Mouse (Mus musculus) CH12.LX (cell line): ENCODE measurements around the gene Serpind1. TPM values are rescaled to one million over a fixed set of nuclear protein-coding genes. Genes with fewer than 3 reads are reported as not detected.

Source experiments
- DNase-seq: peaks from one replicate; pipeline ENCODE4 v3.0.0-alpha.2; 2013; ENCODE audit errors: extremely low read depth
- H3K27ac ChIP-seq: 2 replicates; pipeline ENCODE4 v1.5.1; 2012; ENCODE audit warnings: low read depth, mild to moderate bottlenecking, control low read depth, moderate library complexity; ENCODE audit not compliant: insufficient read depth
- H3K27me3 ChIP-seq: replicated peaks from 2 replicates; pipeline ENCODE3; 2012; ENCODE audit warnings: inconsistent platforms
- H3K36me3 ChIP-seq, 2 experiments: replicated peaks in 1 of 2; 2 replicates each; pipeline versions ENCODE3 to v1.6.1; 2012; ENCODE audit warnings: inconsistent platforms in 1 of 2, low read length in 1 of 2, mild to moderate bottlenecking in 1 of 2, mixed read lengths in 1 of 2, moderate library complexity in 1 of 2; ENCODE audit not compliant: control insufficient read depth in 1 of 2, insufficient read depth in 1 of 2
- H3K4me1 ChIP-seq, 2 experiments: 2 replicates each; pipeline ENCODE4 v1.6.1; 2012; ENCODE audit warnings: inconsistent platforms in 1 of 2, moderate library complexity in 1 of 2; ENCODE audit not compliant: insufficient read depth in 2 of 2, control insufficient read depth in 1 of 2
- H3K4me2 ChIP-seq: 2 replicates; pipeline ENCODE4 v1.6.1; 2012; ENCODE audit warnings: low read depth, mild to moderate bottlenecking, control low read depth; ENCODE audit not compliant: poor library complexity, insufficient read depth, severe bottlenecking
- H3K4me3 ChIP-seq, 3 experiments: fragments of 150-350 bp in 1 of 3; sonication (generic) in 1 of 3; replicated peaks in 1 of 3; 2 replicates each; pipeline versions ENCODE3 to v1.5.1; 2011 to 2012; ENCODE audit warnings: low read depth in 2 of 3, low read length in 2 of 3, mild to moderate bottlenecking in 2 of 3, moderate library complexity in 2 of 3, control low read depth in 1 of 3, improper control_type of control experiment in 1 of 3, inconsistent platforms in 1 of 3, mixed read lengths in 1 of 3; ENCODE audit not compliant: poor library complexity in 1 of 3
- H3K79me2 ChIP-seq: replicated peaks from 2 replicates; pipeline ENCODE4 v1.6.1; 2012; ENCODE audit warnings: mild to moderate bottlenecking, moderate library complexity; ENCODE audit not compliant: control insufficient read depth, poor library complexity, insufficient read depth, severe bottlenecking; ENCODE audit errors: extremely low read depth
- H3K9ac ChIP-seq: 2 replicates; pipeline ENCODE4 v1.6.1; 2012; ENCODE audit warnings: low read depth, mild to moderate bottlenecking, control low read depth, moderate library complexity; ENCODE audit not compliant: insufficient read depth
- H3K9me3 ChIP-seq: replicated peaks from 2 replicates; pipeline ENCODE3; 2012; ENCODE audit warnings: low read length, inconsistent platforms, mixed read lengths
- CHD1 ChIP-seq: IDR thresholded peaks from 2 replicates; pipeline ENCODE4 v1.6.1; 2012; ENCODE audit warnings: low read depth, low read length, improper control_type of control experiment, inconsistent platforms
- CHD2 ChIP-seq: IDR thresholded peaks from 2 replicates; pipeline ENCODE4 v1.6.1; 2011; ENCODE audit warnings: low read length, improper control_type of control experiment
- CTCF ChIP-seq, 2 experiments: IDR thresholded peaks in 1 of 2; conservative IDR thresholded peaks in 1 of 2; 2 replicates each; pipeline ENCODE4 v1.5.1; 2011 to 2012; ENCODE audit warnings: low read depth in 2 of 2, low read length in 2 of 2, improper control_type of control experiment in 1 of 2, inconsistent platforms in 1 of 2, mild to moderate bottlenecking in 1 of 2, moderate library complexity in 1 of 2
- E2F4 ChIP-seq: IDR thresholded peaks from 2 replicates; pipeline ENCODE4 v1.6.1; 2011; ENCODE audit warnings: low read depth, low read length, improper control_type of control experiment; ENCODE audit not compliant: insufficient replicate concordance
- ELF1 ChIP-seq: IDR thresholded peaks from 2 replicates; pipeline ENCODE4 v1.6.1; 2014; ENCODE audit warnings: low read depth, mild to moderate bottlenecking, inconsistent platforms, low read length, improper control_type of control experiment
- ETS1 ChIP-seq: conservative IDR thresholded peaks from 2 replicates; pipeline ENCODE4 v1.6.1; 2012; ENCODE audit warnings: low read depth, mild to moderate bottlenecking, inconsistent platforms, low read length, improper control_type of control experiment, moderate library complexity
- GABPA ChIP-seq: IDR thresholded peaks from 2 replicates; pipeline ENCODE4 v1.6.1; 2012; ENCODE audit warnings: low read depth, low read length, improper control_type of control experiment, inconsistent platforms; ENCODE audit not compliant: insufficient replicate concordance
- HCFC1 ChIP-seq: IDR thresholded peaks from 2 replicates; pipeline ENCODE4 v1.6.1; 2012; ENCODE audit warnings: low read depth, mild to moderate bottlenecking, inconsistent platforms, low read length, improper control_type of control experiment
- JUND ChIP-seq: conservative IDR thresholded peaks from 2 replicates; pipeline ENCODE4 v1.6.1; 2011; ENCODE audit warnings: low read depth, low read length, improper control_type of control experiment
- MYC ChIP-seq: IDR thresholded peaks from 2 replicates; pipeline ENCODE4 v1.6.1; 2011; ENCODE audit warnings: low read depth, mild to moderate bottlenecking, improper control_type of control experiment, low read length
- PAX5 ChIP-seq: IDR thresholded peaks from 2 replicates; pipeline ENCODE4 v1.6.1; 2012; ENCODE audit warnings: low read length, inconsistent platforms, mixed read lengths
- POLR2A ChIP-seq: IDR thresholded peaks from 2 replicates; pipeline ENCODE4 v1.6.1; 2011; ENCODE audit warnings: low read depth, mild to moderate bottlenecking, improper control_type of control experiment, low read length
- POLR2AphosphoS2 ChIP-seq: IDR thresholded peaks from 2 replicates; pipeline ENCODE4 v1.6.1; 2011; ENCODE audit warnings: low read depth, low read length, improper control_type of control experiment
- RAD21 ChIP-seq: IDR thresholded peaks from 2 replicates; pipeline ENCODE4 v1.6.1; 2011; ENCODE audit warnings: low read depth, mild to moderate bottlenecking, low read length, improper control_type of control experiment, moderate library complexity
- SIN3A ChIP-seq: IDR thresholded peaks from 2 replicates; pipeline ENCODE4 v1.6.1; 2012; ENCODE audit warnings: low read length, improper control_type of control experiment, inconsistent platforms
- TCF12 ChIP-seq: IDR thresholded peaks from 2 replicates; pipeline ENCODE4 v1.6.1; 2014; ENCODE audit warnings: low read depth, mild to moderate bottlenecking, inconsistent platforms, low read length, improper control_type of control experiment
- ZMIZ1 ChIP-seq: IDR thresholded peaks from 2 replicates; pipeline ENCODE4 v1.6.1; 2012; ENCODE audit warnings: low read depth, mild to moderate bottlenecking, inconsistent platforms, low read length, improper control_type of control experiment
- dilution Hi-C: fragments of 300-500 bp; cut with MboI; formaldehyde crosslinking; loops from 2 replicates; pipeline ENCODE4 v1.14.3; 2020; ENCODE audit warnings: low sequenced_read_pairs; ENCODE audit not compliant: extremely low pct_unique_long_range_greater_than_20kb, extremely low pct_ligation_motif_present
- in situ Hi-C: fragments of 300-500 bp; cut with MboI; formaldehyde crosslinking; loops from 3 replicates; pipeline ENCODE4 v1.14.3; 2019; ENCODE audit warnings: low sequenced_read_pairs, low pct_ligation_motif_present, low pct_unique_long_range_greater_than_20kb, mixed read lengths
- polyA plus RNA-seq: library from polyadenylated mRNA; unstranded; fragments of >175 nt; gene quantifications from 2 replicates; pipeline ENCODE4 v1.2.1, GENCODE M21; 2012; ENCODE audit warnings: low read depth; ENCODE audit not compliant: insufficient read length
- total RNA-seq, 2 experiments: library from RNA; depleted of rRNA; stranded (reverse); fragments of 300-350 nt in 1 of 2; fragments of >200 nt in 1 of 2; gene quantifications; 2 replicates each; pipeline ENCODE4 v1.2.3; 2012 to 2014

The Serpind1 gene
- total and polyA plus RNA-seq, 3 experiments = 6.8 to 15.6 (median 13.9) TPM

DNA sequence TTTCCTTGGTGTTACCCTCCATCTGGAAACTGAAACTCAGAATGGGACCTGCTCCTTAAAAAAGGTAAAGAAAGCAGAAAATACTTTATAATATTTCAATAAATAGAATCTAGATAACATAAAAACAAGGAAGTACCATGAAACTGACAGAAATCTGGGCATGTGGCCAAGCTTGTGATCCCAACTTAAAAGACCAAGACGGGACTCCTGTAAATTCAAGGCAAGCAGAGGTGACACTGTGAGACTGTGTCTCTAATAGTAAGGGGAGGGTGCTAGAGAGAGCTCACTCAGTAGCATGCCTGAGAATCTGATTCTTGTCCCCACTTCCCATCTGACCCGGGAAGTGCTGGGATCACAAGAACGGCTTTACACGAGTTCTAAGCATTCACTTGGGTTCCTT lies 61.6 kb downstream of the Serpind1 start:
- in situ Hi-C loops (no loop called here), dilution Hi-C loops (no loop called here)
- TF ChIP-seq JUND (no peak), ETS1 (no peak), SIN3A (no peak), HCFC1 (no peak), POLR2A (no peak), TCF12 (no peak), CTCF (conservative IDR thresholded peaks at IDR 0.05 in 1 of 2, IDR thresholded peaks at IDR 0.05 in 1 of 2; ENCODE audit: low read depth in 2 of 2, low read length in 2 of 2) (no peak), RAD21 (no peak), PAX5 (no peak), POLR2AphosphoS2 (no peak), E2F4 (no peak), CHD1 (no peak), ZMIZ1 (no peak), ELF1 (no peak), MYC (no peak), CHD2 (no peak), GABPA (no peak)
- Histone ChIP-seq H3K4me1 (no peaks in the 10 kb centered on the region), H3K36me3 (peaks cover 0 to 50% of the 10 kb centered on the region in 2 experiments), H3K9ac (no peak overlapping the region), H3K79me2 (no peaks in the 10 kb centered on the region; the same call in 1 of the 2 replicates), H3K4me2 (no peak overlapping the region), H3K27me3 (no peaks in the 10 kb centered on the region), H3K27ac (no peak overlapping the region), H3K4me3 (no peak overlapping the region), H3K9me3 (no peaks in the 10 kb centered on the region)
- no peak for DNase-seq

Other genes with a start within 250 kb of the Serpind1 start
- gene Ppil2, start 220.1 kb upstream of the Serpind1 start, total RNA-seq (2012; rRNA removed) = 101 and 102 TPM in 2 replicates
- gene Ppil2, start 220.1 kb upstream of the Serpind1 start, total RNA-seq (2014; rRNA removed) = 82.9 and 98.1 TPM in 2 replicates
- 88.1 and 90.1 TPM in 2 replicates for gene Ppil2, start 220.1 kb upstream of the Serpind1 start, polyA plus RNA-seq
- 21.0 and 27.5 TPM in 2 replicates for gene 2610318N02Rik, start 206.2 kb upstream of the Serpind1 start, total RNA-seq (2012; rRNA removed)
- 33.3 and 33.8 TPM in 2 replicates for gene 2610318N02Rik, start 206.2 kb upstream of the Serpind1 start, total RNA-seq (2014; rRNA removed)
- gene 2610318N02Rik, start 206.2 kb upstream of the Serpind1 start, polyA plus RNA-seq = 71.1 and 78.4 TPM in 2 replicates
- gene Sdf2l1, start 199.0 kb upstream of the Serpind1 start, total RNA-seq (2012; rRNA removed) = 235 and 348 TPM in 2 replicates
- 159 and 168 TPM in 2 replicates for gene Sdf2l1, start 199.0 kb upstream of the Serpind1 start, total RNA-seq (2014; rRNA removed)
- gene Sdf2l1, start 199.0 kb upstream of the Serpind1 start, polyA plus RNA-seq = 159 and 165 TPM in 2 replicates
- gene Ydjc, start 186.8 kb upstream of the Serpind1 start, total RNA-seq (2012; rRNA removed) = 68.0 and 70.9 TPM in 2 replicates
- 48.9 and 54.3 TPM in 2 replicates for gene Ydjc, start 186.8 kb upstream of the Serpind1 start, total RNA-seq (2014; rRNA removed)
- 63.4 and 65.3 TPM in 2 replicates for gene Ydjc, start 186.8 kb upstream of the Serpind1 start, polyA plus RNA-seq
- gene Ccdc116, start 184.1 kb upstream of the Serpind1 start, total RNA-seq (2012; rRNA removed) = 4.4 and 6.4 TPM in 2 replicates
- gene Ccdc116, start 184.1 kb upstream of the Serpind1 start, total RNA-seq (2014; rRNA removed) = 7.5 and 8.9 TPM in 2 replicates
- gene Ccdc116, start 184.1 kb upstream of the Serpind1 start, polyA plus RNA-seq = 7.7 and 9.7 TPM in 2 replicates
- gene Ube2l3, start 128.7 kb upstream of the Serpind1 start, total RNA-seq (2012; rRNA removed) = 156 and 229 TPM in 2 replicates
- gene Ube2l3, start 128.7 kb upstream of the Serpind1 start, total RNA-seq (2014; rRNA removed) = 302 and 354 TPM in 2 replicates
- gene Ube2l3, start 128.7 kb upstream of the Serpind1 start, polyA plus RNA-seq = 377 and 386 TPM in 2 replicates
- 0.21 and 0.34 TPM in 2 replicates for gene Rimbp3, start 122.8 kb upstream of the Serpind1 start, total RNA-seq (2012; rRNA removed)
- gene Rimbp3, start 122.8 kb upstream of the Serpind1 start, total RNA-seq (2014; rRNA removed) = 0.09 TPM in 1 of 2 replicates, not detected in the other
- 0.06 and 0.08 TPM in 2 replicates for gene Rimbp3, start 122.8 kb upstream of the Serpind1 start, polyA plus RNA-seq
- 7.5 and 9.6 TPM in 2 replicates for gene Hic2, start 97.8 kb upstream of the Serpind1 start, total RNA-seq (2012; rRNA removed)
- gene Hic2, start 97.8 kb upstream of the Serpind1 start, total RNA-seq (2014; rRNA removed) = 4.5 and 6.2 TPM in 2 replicates
- gene Hic2, start 97.8 kb upstream of the Serpind1 start, polyA plus RNA-seq = 6.3 and 8.1 TPM in 2 replicates
- gene Tmem191c, start 55.3 kb upstream of the Serpind1 start, total RNA-seq (2012; rRNA removed) = 5.9 and 11.3 TPM in 2 replicates
- 2.6 and 3.2 TPM in 2 replicates for gene Tmem191c, start 55.3 kb upstream of the Serpind1 start, total RNA-seq (2014; rRNA removed)
- 7.6 and 7.9 TPM in 2 replicates for gene Tmem191c, start 55.3 kb upstream of the Serpind1 start, polyA plus RNA-seq
- gene Snap29, start 74.6 kb downstream of the Serpind1 start, total RNA-seq (2012; rRNA removed) = 21.6 and 23.7 TPM in 2 replicates
- 37.4 and 38.2 TPM in 2 replicates for gene Snap29, start 74.6 kb downstream of the Serpind1 start, total RNA-seq (2014; rRNA removed)
- 47.0 and 47.2 TPM in 2 replicates for gene Snap29, start 74.6 kb downstream of the Serpind1 start, polyA plus RNA-seq
- gene Pi4ka, start 74.9 kb downstream of the Serpind1 start, total RNA-seq (2012; rRNA removed) = 79.4 and 88.4 TPM in 2 replicates
- 33.2 and 40.5 TPM in 2 replicates for gene Pi4ka, start 74.9 kb downstream of the Serpind1 start, total RNA-seq (2014; rRNA removed)
- 97.2 and 149 TPM in 2 replicates for gene Pi4ka, start 74.9 kb downstream of the Serpind1 start, polyA plus RNA-seq
- gene Crkl, start 120.6 kb downstream of the Serpind1 start, total RNA-seq (2012; rRNA removed) = 21.6 and 23.5 TPM in 2 replicates
- 14.5 and 16.9 TPM in 2 replicates for gene Crkl, start 120.6 kb downstream of the Serpind1 start, total RNA-seq (2014; rRNA removed)
- 27.3 and 35.6 TPM in 2 replicates for gene Crkl, start 120.6 kb downstream of the Serpind1 start, polyA plus RNA-seq
- 0.08 TPM in 1 of 2 replicates, not detected in the other for gene Aifm3, start 158.2 kb downstream of the Serpind1 start, total RNA-seq (2012; rRNA removed)
- gene Aifm3, start 158.2 kb downstream of the Serpind1 start, total RNA-seq (2014; rRNA removed) = not detected in 2 replicates
- gene Aifm3, start 158.2 kb downstream of the Serpind1 start, polyA plus RNA-seq = not detected in 2 replicates
- 111 and 138 TPM in 2 replicates for gene Lztr1, start 177.3 kb downstream of the Serpind1 start, total RNA-seq (2012; rRNA removed)
- gene Lztr1, start 177.3 kb downstream of the Serpind1 start, total RNA-seq (2014; rRNA removed) = 98.4 and 110 TPM in 2 replicates
- gene Lztr1, start 177.3 kb downstream of the Serpind1 start, polyA plus RNA-seq = 78.0 and 111 TPM in 2 replicates
- 64.3 and 72.7 TPM in 2 replicates for gene Thap7, start 199.8 kb downstream of the Serpind1 start, total RNA-seq (2012; rRNA removed)
- 80.7 and 83.3 TPM in 2 replicates for gene Thap7, start 199.8 kb downstream of the Serpind1 start, total RNA-seq (2014; rRNA removed)
- gene Thap7, start 199.8 kb downstream of the Serpind1 start, polyA plus RNA-seq = 79.4 and 82.4 TPM in 2 replicates
- gene Lrrc74b, start 229.9 kb downstream of the Serpind1 start, total RNA-seq (2012; rRNA removed) = not detected in 2 replicates
- not detected in 2 replicates for gene Lrrc74b, start 229.9 kb downstream of the Serpind1 start, total RNA-seq (2014; rRNA removed)
- gene Lrrc74b, start 229.9 kb downstream of the Serpind1 start, polyA plus RNA-seq = 0.17 TPM in 1 of 2 replicates, not detected in the other
- gene P2rx6, start 230.5 kb downstream of the Serpind1 start, total RNA-seq (2012; rRNA removed) = not detected in 2 replicates
- gene P2rx6, start 230.5 kb downstream of the Serpind1 start, total RNA-seq (2014; rRNA removed) = not detected in 2 replicates
- gene P2rx6, start 230.5 kb downstream of the Serpind1 start, polyA plus RNA-seq = not detected in 2 replicates